Mouse (Mus musculus) right cerebral cortex, postnatal 10 days (tissue): Measurements from ENCODE around the gene Tbce.
A peak's percentile ranks its signal among the peaks of the same experiment; 100 is the strongest.

Experiments
- DNase-seq, 2 experiments: peaks; one replicate each; pipeline ENCODE4 v3.0.0; 2021; ENCODE audit warnings: low spot score in 2 of 2

The Tbce gene

GRCm38 (mm10) chr13:13966172-13966571, 73.3 kb downstream of the Tbce start:
- no peak for DNase-seq

- no peak for DNase-seq
Measured at GRCm38 (mm10) chr13:13965388-13965964, 74.0 kb downstream of the Tbce start.

DNA sequence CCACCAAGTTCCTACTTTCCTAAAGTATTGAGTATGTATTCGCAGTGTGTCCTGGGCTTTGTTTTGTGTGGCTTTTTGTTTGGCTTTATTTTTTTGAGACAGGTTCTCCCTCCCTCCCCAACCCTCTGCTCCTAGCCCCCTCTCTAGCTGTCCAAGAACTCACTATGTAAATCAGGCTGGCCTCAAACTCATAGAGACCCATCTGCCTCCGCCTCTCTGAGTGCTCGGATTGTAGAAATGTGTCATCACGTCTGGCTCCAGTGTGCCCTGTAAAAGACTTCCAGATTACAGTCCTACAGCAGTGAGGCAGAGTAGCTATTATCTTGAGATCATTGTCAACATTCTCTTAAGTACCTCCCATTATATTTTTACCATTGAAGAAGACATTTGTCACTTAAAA, 78.4 kb downstream of the Tbce start:
- DNase-seq: no peak

DNA sequence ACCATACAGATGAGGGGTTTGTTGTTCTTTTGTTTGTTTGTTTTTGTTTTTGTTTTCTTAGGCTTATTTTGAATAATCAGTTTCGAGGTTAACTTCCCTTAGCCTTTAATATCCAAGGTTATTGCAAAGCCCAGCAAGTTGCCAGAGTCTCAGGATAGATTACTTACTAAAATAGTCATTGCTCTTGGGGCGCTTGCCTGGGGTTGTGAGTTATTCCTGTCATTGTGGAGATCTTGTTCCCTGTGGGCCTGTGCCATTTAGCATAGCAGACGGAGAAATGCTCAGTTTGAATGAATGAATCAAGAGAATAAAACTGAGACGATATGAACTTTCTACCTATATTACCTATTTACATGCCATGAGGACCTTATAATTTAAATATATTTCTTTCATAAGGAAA, 79.2 kb downstream of the Tbce start:
- no peak for DNase-seq

GRCm38 (mm10) chr13:13956686-13957085, 82.8 kb downstream of the Tbce start:
- no peak for DNase-seq

- DNase-seq: peak in 1 of 2 experiments; percentile 51
Measured at GRCm38 (mm10) chr13:13954931-13955330, 84.5 kb downstream of the Tbce start.

DNA sequence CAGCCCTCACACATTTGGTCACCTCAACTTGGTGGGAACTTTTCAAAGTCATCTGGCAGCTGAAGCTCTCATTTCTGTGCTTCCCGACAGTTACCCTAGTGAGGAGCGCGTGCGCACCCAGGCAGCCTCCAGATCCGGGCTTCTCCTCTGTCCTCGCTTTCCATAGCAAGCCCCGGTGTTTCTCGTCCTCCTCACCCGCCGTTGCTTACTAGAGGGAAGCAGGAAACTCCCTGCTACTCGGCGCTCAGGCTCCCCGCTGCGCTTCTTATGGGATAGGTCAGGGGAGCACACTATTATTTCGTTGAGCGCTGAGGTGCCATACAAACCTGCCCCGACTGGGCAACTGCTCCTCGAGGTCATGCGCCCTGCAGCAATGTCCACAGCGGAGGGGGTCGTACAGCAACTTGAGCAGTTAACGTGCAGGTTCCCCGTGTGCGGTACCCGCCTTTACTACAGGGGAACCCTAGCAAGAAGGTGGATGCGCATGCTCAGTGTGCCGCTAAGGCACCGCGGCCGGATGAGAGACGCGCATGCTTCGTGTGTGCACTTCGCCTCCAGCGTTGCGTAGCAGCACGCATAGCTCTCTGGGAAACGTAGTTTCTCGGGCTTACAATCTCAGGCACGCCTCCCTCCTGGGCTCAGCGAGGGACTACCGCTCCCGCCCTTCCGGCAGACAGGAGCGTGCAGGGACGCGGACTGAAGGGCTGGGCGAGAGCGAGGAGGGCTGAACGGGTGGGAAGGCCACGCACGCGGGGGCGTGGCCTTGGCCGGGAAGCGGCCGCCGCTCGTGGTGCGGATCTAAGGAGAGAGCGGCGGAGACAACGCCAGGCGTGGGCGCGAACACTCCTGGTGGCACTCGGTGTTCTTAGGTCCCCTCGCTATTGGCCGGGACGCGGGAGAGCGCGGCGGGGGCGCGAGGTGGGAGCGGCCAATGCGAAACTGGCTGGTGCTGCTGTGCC, 85.3 kb downstream of the Tbce start, which contains the start of gene B3galnt2:
B3galnt2 (plus strand) TSS at position 596 of the 959 bp plus-strand sequence.
- peak; percentile 98 to 99 for DNase-seq
